Mouse (Mus musculus): ENCODE measurements at regions not wholly inside any gene's neighbourhood (a gene's known extent, or its start where the extent isn't known, plus 50 kb on each side); places are given as distances from the start of the nearest gene placed in this dataset.

DNA sequence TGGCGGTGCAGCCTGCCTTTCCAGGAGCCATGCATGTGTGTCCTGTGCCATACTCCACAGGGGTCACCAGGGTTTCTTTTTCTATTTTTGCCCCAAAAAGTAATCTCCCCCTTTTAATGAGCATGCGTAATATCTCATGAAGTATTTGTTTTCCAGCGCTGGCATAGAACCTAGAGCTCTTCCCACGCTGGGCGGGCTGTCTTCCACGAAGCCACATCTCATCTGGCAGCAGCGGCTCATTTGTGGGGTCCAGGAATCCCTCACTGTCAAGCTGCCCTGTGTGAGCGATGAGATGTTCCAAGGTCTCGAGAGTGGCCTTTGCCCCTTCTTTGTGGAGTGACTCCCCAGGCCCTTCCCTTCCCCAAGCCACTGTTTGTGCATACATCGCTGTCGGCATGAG, 184.8 kb upstream of the Kcnab2 start:
- TF ChIP-seq CTCF (IDR thresholded peaks at IDR 0.05 in 2 of 3, conservative IDR thresholded peaks at IDR 0.05 in 1 of 3; ENCODE audit: control insufficient read depth in 1 of 3, insufficient read depth in 1 of 3, low read depth in 2 of 3, low read length in 3 of 3, poor library complexity in 1 of 3, severe bottlenecking in 1 of 3), result no peak
- TF ChIP-seq TCF12 (IDR thresholded peaks at IDR 0.05; ENCODE audit: low read depth, low read length), result no peak
- TF ChIP-seq USF1 (IDR thresholded peaks at IDR 0.05; ENCODE audit: low read depth, low read length), result no peak
- no peak for TF ChIP-seq EP300 (IDR thresholded peaks at IDR 0.05; ENCODE audit: low read depth in 1 of 2, low read length in 2 of 2)
- TF ChIP-seq E2F4 (IDR thresholded peaks at IDR 0.05; ENCODE audit: borderline replicate concordance, low read depth, low read length), result no peak
- no peak for TF ChIP-seq MYB (IDR thresholded peaks at IDR 0.05; ENCODE audit: low read depth, low read length)
- no peak for TF ChIP-seq TBP (IDR thresholded peaks at IDR 0.05; ENCODE audit: low read depth, low read length)
- no peak for TF ChIP-seq TAL1 (IDR thresholded peaks at IDR 0.05; ENCODE audit: low read length)
